Mouse (Mus musculus) large intestine, adult 2 months (tissue): ENCODE measurements around the gene Sla2. TPM values are rescaled to one million over a fixed set of nuclear protein-coding genes. Genes with fewer than 3 reads are reported as not detected.
"Not testable (repeated sequence)": the region's sequence is repeated elsewhere in the genome, so short reads cannot be mapped to it uniquely, and the experiment has no call there.

ENCODE experiments used
- DNase-seq: peaks from one replicate; pipeline ENCODE4 v3.0.0-alpha.2; 2012; ENCODE audit warnings: low read depth, low spot score
- WGBS: fragments of 180-500 bp; shearing (Covaris S2); methylation state at CpG from one replicate; pipeline ENCODE4 v1.1.7; 2018; 5-methylcytosine and 5-hydroxymethylcytosine counted together
- polyA plus RNA-seq: library from polyadenylated mRNA; depleted of rRNA; stranded (reverse); fragments of >200 nt; gene quantifications from 2 replicates; pipeline ENCODE4 v1.2.3, GENCODE M21; 2012; rRNA removed

Gene Sla2
- 0.89 and 2.0 TPM in 2 replicates for polyA plus RNA-seq

DNA sequence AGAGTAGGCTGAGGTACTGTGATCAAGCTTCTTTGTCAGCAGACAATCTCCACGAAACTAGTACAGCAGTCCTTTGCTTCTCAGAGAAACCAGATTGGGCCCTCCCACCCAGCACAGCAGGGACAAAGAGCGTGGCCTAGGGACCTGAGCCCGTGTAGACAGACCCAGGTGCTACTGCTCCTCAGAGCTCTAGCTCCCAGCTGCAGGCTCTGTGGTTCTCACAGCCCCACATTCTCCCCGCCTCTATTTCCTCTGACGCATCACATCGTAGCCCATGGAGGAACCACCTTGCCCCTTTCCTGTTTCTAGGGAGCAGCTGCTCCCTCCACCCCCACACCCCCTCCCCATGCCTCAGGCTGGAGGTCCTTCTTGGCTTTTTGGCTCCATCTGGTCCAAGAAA is at the start of gene Sla2:
Gene Sla2, minus strand, starts transcription at position 176 of the 400 bp plus-strand sequence.
- no peak for DNase-seq
- 64% methylated on average over 6 of the region's 6 CpGs for WGBS

GRCm38 (mm10) chr2:156935005-156935404 is 48.0 kb upstream of the Sla2 start:
- WGBS, result 69% methylated on average over 6 of the region's 6 CpGs
- DNase-seq, result no peak

DNA sequence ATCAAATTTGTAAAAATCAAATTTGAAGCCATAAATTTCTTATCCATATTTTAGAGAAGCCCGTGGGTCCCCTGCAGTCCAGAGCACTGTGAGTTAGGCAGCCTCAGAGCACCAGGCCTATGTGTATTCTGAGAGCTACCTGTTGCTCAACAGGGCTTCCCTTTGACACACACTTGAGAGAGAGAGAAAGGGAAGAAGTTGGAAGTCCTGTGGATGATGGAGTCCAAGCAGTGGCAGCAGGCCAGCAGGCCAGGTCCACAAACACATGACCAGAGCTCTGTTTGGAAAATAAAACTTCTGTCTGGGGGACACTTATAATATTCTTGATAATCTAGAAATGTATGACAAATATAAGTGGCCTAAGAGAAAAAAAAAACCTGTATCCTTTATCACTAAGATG is 46.4 kb upstream of the Sla2 start:
- 95% methylated on average over 1 of the region's 1 CpGs for WGBS
- no peak for DNase-seq

GRCm38 (mm10) chr2:156931421-156931820 is 44.4 kb upstream of the Sla2 start:
- WGBS, result 90% methylated on average over 2 of the region's 2 CpGs
- DNase-seq, result no peak

DNA sequence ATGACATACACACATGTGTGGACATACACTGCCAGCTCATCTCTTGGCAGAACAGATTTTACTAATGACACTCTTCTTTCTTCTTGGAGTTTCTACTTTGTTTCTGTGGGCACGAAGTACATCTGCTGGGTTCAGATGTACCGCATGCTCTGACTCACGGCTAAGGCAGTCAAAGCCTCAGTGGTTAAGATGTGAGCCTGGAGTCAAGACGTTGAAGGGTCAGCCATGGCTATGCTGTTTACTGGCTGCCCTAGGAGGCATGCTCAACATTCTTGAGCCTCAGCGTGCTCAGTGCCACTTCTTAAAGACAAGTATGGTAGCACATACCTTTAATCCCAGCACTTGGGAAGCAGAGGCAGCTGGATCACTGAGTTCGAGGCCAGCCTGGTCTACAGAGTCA is 43.6 kb upstream of the Sla2 start:
- no peak for DNase-seq
- WGBS, result 88% methylated on average over 6 of the region's 6 CpGs

DNA sequence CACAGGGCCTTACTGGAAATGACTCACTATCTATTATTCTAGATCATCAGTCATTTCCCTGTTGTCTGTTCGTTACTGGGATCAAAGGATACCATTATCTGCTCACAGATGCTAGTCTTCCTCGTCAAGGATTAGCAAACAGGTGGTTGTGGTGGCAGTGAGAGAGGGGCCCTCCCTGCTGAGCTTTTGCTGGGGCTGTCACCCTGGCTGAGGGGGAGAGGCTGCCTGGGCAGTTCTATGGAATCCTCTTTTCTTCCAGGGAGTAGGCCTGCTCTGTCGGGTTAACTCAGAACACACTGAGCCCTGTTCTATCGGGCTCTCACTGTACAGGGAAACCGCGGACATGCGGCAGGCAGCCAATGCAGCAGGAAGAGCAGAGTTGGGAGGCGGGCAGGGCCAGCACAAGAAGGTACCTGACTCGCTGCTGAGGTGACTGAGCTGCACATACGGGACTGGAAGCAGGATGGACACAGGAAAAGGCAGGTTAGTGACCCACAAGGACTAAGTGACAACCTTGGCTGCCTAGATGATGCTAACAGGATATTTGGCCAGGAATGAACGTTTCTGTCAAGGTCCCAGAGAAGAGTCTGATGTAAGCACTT is 42.6 kb upstream of the Sla2 start:
- whole genome bisulfite sequencing, result 69% methylated on average over 11 of the region's 11 CpGs
- no peak for DNase-seq

- DNase-seq, result no peak
- WGBS, result 93% methylated on average over 6 of the region's 6 CpGs
Measured at GRCm38 (mm10) chr2:156928606-156929005, 41.6 kb upstream of the Sla2 start.

DNA sequence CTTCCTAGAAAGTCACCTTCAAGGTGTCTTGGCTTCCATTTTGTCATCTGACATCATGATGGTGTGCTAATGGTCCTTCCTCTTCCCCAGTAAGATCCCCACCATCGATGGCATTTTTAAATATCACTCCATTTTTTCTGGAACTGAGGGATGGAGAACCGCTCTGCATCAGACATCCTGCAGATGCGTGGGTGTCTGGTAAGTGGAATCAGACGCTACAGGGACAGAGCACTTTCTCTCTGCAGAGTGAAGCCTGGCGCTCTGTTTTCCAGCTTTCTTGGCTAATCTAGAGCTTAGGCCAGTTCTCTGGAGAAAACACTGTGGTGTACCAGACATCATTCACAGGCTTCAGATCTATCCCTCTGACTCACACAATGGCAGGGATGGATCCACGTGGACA is 40.7 kb upstream of the Sla2 start:
- WGBS, result 89% methylated on average over 6 of the region's 6 CpGs
- DNase-seq, result no peak

DNA sequence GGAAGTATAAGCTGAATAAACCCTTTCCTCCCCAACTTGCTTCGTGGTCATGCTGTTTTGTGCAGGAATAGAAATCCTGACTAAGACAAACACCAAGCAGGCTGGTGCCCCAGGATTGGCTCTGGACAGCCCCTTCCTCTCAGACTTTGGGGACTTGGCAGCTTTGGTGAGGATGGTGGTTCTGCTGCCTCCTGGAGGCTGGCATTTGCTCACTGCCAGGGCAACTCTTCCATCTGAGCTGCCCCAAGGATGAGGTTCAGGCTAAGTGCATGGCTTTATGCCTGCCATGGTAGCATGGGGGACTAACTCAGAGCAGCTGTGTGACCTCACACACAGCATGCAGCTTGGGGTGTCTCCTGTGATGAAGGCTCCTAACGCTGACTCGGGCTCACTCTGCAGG is 38.6 kb upstream of the Sla2 start:
- DNase-seq, result not testable (repeated sequence)
- WGBS, result 93% methylated on average over 3 of the region's 3 CpGs

- DNase-seq, result not testable (repeated sequence)
- 95% methylated on average over 4 of the region's 4 CpGs for WGBS
Measured at GRCm38 (mm10) chr2:156925075-156925474, 38.1 kb upstream of the Sla2 start.

DNA sequence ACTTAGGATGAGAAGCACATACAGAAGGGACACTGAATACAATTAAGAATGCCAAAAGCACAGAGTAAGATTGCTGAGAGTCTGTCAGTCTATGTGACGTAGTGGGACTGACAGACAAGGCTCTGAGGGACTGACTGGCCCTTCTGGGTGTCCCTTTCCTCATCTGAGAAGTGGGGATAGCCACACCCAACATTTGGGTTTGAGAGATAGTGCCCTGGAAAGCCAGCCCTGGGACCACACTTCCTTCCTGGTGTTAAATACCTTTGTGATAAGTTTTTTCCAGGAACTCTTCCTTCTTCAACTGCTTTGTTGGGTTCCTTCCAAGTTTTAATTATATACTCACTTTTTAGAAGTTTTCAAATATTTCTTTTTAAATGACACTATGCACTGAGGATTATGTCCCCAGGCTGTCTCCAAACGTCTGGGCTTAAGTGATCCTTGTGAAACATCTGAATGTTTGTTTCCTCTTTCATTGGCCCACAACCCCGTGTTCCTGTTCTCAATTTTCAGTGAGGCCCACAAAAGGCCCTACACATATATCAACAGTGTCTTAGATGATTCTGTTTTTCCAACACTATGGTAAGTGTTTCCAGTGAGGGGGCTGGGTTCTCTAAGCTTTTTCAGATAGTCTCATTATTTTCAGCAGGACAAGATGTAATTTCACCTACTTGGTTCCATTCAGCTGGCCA is 37.4 kb upstream of the Sla2 start:
- WGBS, result 25% methylated on average over 3 of the region's 3 CpGs
- DNase-seq, result no peak

DNA sequence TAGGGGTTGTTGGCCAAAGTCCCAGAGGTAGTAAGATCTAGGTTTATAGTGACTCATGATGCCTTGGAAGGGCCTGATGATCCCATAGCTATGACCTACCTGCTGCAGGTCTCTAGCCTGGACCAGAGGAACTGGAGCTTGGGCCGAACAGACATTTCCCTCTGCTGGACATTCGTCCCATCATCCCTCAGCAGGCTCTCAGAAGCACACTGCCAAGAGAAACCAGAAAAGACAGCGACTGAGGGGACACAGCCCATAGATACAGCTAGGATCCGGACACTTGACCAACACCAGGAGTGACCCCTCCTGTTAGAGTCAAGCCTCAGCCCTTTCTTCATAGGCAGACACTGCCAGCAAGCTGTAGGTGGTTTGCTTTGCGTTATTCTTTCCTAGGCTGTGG is 36.1 kb upstream of the Sla2 start:
- DNase-seq, result no peak

DNA sequence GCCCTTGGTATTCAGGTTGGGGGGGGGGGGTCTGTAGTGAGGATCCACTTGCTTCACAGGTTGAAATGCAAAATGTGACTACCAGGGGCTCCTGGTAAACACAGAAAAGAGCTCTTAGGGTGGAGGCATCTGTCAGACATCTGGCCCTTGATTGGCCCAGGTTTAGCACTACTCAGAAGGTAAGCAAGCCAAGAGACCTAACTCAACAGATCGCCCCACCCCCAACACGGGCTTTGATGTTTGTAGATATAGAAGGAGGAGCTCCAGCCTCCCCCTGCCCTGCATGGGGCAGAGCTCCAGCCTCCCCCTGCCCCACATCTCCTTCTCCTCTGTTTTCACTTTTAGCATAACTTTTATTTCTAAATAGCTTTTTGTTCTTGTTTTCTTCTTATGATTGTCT is 32.8 kb upstream of the Sla2 start:
- DNase-seq, result no peak
- WGBS, result 40% methylated on average over 2 of the region's 2 CpGs

More for the DNA sequence above, 36.1 kb upstream of the Sla2 start:
- 89% methylated on average over 5 of the region's 5 CpGs for WGBS

DNA sequence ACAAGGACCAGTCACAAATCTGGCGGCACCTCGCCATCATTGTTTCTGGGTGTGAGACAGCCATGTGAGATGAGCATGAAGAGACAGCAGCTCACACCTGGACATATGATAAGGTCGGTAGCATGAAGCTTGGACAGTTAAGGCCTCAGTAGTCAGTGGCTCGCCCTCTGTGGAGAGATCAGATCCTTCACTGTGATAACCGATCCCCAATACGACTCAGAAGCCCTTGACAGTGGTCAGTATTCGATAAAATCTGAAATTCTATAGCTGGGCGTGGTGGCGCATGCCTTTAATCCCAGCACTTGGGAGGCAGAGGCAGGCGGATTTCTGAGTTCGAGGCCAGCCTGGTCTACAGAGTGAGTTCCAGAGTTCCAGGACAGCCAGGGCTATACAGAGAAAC is 32.2 kb upstream of the Sla2 start:
- DNase-seq, result not testable (repeated sequence)
- WGBS, result 85% methylated on average over 11 of the region's 11 CpGs

DNA sequence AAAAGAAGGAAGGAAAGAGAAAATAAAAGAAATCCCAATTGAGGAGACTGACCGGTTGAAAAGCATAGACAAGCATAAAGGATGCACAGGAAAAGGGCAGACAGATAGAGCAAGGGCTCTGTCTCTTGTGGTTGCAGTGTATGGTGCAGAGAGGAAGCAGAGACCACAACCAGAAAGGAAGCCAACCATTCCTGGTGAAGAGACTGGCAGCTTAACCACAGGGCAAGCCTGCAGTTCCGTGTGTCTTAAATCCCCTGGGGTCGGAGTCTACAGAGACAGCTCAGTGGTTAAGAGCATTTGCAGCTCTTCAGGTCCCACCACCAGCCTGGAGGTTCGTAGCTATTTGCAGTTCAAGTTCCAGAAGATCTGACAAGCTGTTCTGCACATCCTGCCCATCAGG is 31.6 kb upstream of the Sla2 start:
- no peak for DNase-seq
- 51% methylated on average over 4 of the region's 4 CpGs for WGBS

GRCm38 (mm10) chr2:156916419-156917125 is 29.6 kb upstream of the Sla2 start:
- no peak for DNase-seq
- 90% methylated on average over 3 of the region's 3 CpGs for WGBS

DNA sequence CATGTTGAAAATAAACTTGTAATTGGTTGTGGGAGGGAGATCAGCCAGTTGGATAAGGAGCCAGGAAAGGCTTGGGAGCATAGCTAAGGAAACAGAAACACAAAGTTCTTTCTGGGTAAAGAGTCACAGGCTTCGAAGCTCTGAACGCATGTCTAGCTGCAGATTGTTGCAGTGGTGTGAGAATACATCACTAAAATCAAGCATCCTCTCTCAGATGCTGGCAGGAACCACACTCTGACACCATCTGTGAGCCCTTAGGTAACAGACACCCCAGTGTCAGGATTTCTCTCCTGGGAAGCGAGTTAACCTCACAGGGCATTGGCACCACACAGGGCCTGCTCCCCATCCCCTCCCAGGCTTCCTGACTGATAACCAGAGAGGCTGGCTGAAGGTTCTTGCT is 28.6 kb upstream of the Sla2 start:
- WGBS, result 80% methylated on average over 3 of the region's 3 CpGs

DNA sequence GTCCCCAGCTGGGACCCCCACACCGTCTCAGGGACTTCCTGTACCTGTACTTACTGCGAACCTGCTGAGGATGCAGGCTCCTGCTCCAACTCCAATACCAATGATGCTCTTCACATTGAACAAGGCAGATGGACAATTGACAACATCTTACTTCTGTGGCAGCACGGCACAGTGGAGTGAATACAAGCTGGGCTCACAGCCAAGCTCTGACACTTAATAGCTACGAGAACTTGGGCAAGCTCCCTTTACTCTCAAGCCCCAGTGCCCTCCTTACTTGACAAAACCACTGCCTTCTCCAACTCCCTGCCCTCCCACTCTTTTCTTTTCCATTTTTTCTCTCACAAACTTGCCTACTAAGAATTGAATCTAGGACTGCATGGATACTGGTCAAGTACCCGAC is 26.2 kb upstream of the Sla2 start:
- 54% methylated on average over 5 of the region's 5 CpGs for WGBS
- no peak for DNase-seq

More for the DNA sequence above, 28.6 kb upstream of the Sla2 start:
- DNase-seq, result no peak

DNA sequence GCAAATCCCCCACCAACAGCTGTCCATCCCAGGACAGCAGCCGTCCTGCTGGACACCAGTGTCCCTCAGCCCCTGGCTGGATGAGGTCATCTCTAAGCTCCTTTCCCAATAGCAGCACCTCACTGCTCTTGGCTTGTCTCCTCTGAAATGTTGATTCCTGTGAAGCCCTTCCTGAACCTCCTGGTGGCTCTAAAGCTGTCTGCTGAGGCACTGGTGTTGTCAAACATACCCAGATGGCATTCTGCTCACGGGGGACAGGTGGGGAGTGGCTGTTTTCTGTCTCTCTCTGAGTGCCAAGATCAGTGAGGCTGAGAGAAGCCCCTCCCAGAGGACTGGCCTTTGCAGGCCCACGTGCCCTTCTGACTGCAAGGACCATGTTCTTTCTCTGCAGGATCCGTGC is 18.9 kb upstream of the Sla2 start:
- 44% methylated on average over 4 of the region's 4 CpGs for WGBS

GRCm38 (mm10) chr2:156904976-156905717 is 18.2 kb upstream of the Sla2 start:
- WGBS, result 35% methylated on average over 6 of the region's 6 CpGs
- DNase-seq, result peak; percentile 16

More for the DNA sequence above, 18.9 kb upstream of the Sla2 start:
- DNase-seq, result not testable (repeated sequence)
